Mouse (Mus musculus): ENCODE results near the gene Kcnq1.

Gene Kcnq1

DNA sequence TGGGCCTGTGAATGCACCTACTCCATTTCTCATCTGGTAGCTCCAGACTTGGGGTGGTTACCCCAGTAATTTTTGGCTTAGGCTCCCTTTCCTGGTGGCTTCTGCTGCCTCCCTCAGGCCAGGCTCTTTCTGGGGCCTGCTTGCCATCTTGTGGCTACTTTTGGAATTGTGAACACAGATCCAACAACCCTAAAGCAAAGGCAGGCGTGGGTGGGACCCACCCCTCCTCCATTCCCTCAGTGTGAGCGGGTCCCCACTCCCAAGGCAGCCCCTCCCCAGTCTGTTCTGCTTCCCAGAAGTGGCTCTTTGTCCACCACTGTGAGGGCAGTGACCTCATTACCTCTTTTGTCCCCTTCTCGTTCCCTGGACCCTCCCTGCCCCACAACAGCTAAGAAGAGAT is 46.2 kb downstream of the Kcnq1 start:
- Histone ChIP-seq H3K9me3 (ENCODE audit: low read length) (no peaks in the 10 kb centered on the region), H3K4me1 (replicated peaks; ENCODE audit: low read depth, low read length) (peaks cover 25% of the 10 kb centered on the region), H3K27me3 (ENCODE audit: insufficient read depth, low read length) (peaks cover 72% of the 10 kb centered on the region), H3K4me3 (replicated peaks; ENCODE audit: low read length) (no peak overlapping the region), H3K36me3 (ENCODE audit: insufficient read depth, low read length) (no peaks in the 10 kb centered on the region)
- TF ChIP-seq CTCF (conservative IDR thresholded peaks at IDR 0.05; ENCODE audit: low read length) (peak; percentile 37), POU5F1 (IDR thresholded peaks at IDR 0.05; ENCODE audit: borderline replicate concordance, low read length) (no peak)

DNA sequence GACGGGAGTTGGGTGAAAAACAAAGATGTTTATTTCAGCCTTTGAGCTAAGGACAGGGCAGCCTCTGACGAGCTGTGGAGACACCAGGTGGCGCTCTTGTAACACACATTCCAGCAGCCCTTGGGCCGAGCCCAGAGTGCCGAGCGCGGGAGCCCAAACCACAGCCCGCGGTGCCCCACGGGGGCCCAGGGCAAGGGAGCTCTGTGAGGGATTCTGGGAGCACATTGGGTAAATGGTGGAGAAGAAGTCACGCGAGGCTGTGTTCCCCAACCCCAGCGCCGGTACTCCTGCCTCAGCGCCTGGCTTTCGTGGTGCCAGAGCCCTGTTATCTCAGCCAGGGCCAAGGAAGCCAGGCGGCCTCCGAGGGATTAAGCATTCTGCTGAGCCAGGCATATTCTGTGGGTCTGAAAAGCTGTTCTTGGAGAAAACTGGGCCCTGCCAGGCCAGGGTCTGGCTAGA is 47.8 kb downstream of the Kcnq1 start:
- no peak for TF ChIP-seq POU5F1 (IDR thresholded peaks at IDR 0.05; ENCODE audit: borderline replicate concordance, low read length)
- no peak for TF ChIP-seq NANOG (IDR thresholded peaks at IDR 0.05; ENCODE audit: borderline replicate concordance, low read length)
- TF ChIP-seq CTCF (conservative IDR thresholded peaks at IDR 0.05; ENCODE audit: low read length), result peak; percentile 49
- peak overlapping the region; percentile 67 for H3K4me3 ChIP-seq (replicated peaks; ENCODE audit: low read length)
- H3K9me3 ChIP-seq (ENCODE audit: low read length), result no peaks in the 10 kb centered on the region
- H3K4me1 ChIP-seq (replicated peaks; ENCODE audit: low read depth, low read length), result peaks cover 25% of the 10 kb centered on the region
- H3K27me3 ChIP-seq (ENCODE audit: insufficient read depth, low read length), result peaks cover 70% of the 10 kb centered on the region
- H3K36me3 ChIP-seq (ENCODE audit: insufficient read depth, low read length), result no peaks in the 10 kb centered on the region

DNA sequence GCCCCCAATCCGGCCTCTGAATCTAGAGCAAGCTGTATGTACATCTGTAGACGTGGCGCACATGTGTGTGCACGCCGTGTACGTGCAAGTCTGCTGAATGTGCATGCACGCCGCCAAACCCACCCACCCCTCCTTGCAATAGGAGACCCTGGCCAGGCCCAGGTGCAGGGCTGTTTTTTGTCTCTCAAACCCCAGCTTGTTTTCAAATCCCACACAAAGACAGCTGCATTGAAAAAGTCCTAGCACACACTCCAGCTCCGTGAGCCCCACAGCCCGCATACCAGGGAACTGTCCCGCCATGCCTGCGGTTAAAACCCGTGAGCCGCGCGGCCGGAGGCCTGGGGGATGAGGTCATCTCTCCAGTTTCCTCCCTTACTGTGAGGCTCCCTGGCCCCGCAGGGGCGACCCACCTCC is 48.3 kb downstream of the Kcnq1 start:
- peak overlapping the region; percentile 67 for H3K4me3 ChIP-seq (replicated peaks; ENCODE audit: low read length)
- H3K36me3 ChIP-seq (ENCODE audit: insufficient read depth, low read length), result no peaks in the 10 kb centered on the region
- TF ChIP-seq NANOG (IDR thresholded peaks at IDR 0.05; ENCODE audit: borderline replicate concordance, low read length), result no peak
- TF ChIP-seq POU5F1 (IDR thresholded peaks at IDR 0.05; ENCODE audit: borderline replicate concordance, low read length), result no peak
- TF ChIP-seq CTCF (conservative IDR thresholded peaks at IDR 0.05; ENCODE audit: low read length), result no peak
- H3K9me3 ChIP-seq (ENCODE audit: low read length), result no peaks in the 10 kb centered on the region
- H3K4me1 ChIP-seq (replicated peaks; ENCODE audit: low read depth, low read length), result peaks cover 25% of the 10 kb centered on the region
- H3K27me3 ChIP-seq (ENCODE audit: insufficient read depth, low read length), result peaks cover 70% of the 10 kb centered on the region

DNA sequence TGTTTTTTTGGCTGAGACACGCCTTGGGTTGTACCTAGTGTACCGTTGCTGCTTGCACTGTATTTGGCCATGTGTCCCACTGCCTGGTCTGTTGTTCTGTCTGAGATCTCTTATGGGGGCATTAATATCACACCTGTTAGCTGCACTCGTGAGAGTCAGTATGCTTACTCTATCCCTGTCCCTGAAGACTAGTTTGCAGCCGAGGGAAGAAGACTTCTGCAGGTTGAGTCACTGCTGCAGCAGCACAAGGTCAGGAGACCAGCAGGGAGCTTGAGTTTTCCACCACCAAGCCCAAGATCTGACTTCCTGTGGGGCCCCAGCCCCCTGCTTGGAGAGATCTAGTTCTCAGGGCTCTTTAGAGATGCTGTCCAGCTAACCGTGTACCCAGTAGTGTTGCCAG is 49.1 kb downstream of the Kcnq1 start:
- peak overlapping the region; percentile 67; the same call in 1 of the 2 replicates for H3K4me3 ChIP-seq (replicated peaks; ENCODE audit: low read length)
- peaks cover 70% of the 10 kb centered on the region for H3K27me3 ChIP-seq (ENCODE audit: insufficient read depth, low read length)
- H3K36me3 ChIP-seq (ENCODE audit: insufficient read depth, low read length), result no peaks in the 10 kb centered on the region
- TF ChIP-seq NANOG (IDR thresholded peaks at IDR 0.05; ENCODE audit: borderline replicate concordance, low read length) (no peak), CTCF (conservative IDR thresholded peaks at IDR 0.05; ENCODE audit: low read length) (no peak), POU5F1 (IDR thresholded peaks at IDR 0.05; ENCODE audit: borderline replicate concordance, low read length) (no peak)
- H3K9me3 ChIP-seq (ENCODE audit: low read length), result no peaks in the 10 kb centered on the region
- peaks cover 25% of the 10 kb centered on the region for H3K4me1 ChIP-seq (replicated peaks; ENCODE audit: low read depth, low read length)

DNA sequence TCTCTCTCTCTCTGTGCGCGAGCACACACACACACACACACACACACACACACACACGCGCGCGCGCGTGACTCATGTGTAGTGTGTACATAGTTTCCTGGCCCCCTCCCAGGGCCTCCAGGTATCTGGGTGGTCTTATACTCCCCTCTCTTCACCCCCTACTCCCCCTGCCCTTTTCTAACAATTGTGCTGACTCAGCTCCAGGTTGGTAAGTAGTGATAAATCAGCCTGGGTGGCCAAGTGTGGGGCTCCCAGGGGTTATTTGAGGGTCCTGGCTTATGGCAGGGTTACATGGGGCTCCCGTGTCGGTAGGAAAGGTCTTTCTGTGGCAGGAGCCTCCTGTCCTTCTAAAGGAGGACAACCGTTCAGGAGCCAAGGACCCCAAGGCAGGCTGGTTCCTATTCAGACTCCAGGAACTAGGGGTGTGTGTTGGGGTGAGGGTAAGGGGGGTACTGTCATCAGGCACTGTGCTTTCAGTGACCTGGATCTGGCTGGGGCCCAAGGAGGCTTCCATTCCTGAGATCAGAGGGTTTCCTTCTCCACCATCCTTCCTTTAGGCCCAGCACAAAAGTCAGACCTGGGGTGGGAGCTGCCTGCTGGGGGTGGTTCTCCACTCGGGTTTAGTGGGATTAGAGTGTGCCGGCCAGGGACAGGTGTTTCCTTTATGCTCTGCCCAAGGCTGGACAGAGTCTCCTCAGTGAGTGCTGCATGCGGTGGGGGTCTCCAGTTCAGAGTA is 52.7 kb downstream of the Kcnq1 start:
- TF ChIP-seq CTCF (conservative IDR thresholded peaks at IDR 0.05; ENCODE audit: low read length) (no peak), NANOG (IDR thresholded peaks at IDR 0.05; ENCODE audit: borderline replicate concordance, low read length) (no peak), POU5F1 (IDR thresholded peaks at IDR 0.05; ENCODE audit: borderline replicate concordance, low read length) (no peak)
- no peak overlapping the region for H3K4me3 ChIP-seq (replicated peaks; ENCODE audit: low read length)
- H3K4me1 ChIP-seq (replicated peaks; ENCODE audit: low read depth, low read length), result peaks cover 16% of the 10 kb centered on the region

DNA sequence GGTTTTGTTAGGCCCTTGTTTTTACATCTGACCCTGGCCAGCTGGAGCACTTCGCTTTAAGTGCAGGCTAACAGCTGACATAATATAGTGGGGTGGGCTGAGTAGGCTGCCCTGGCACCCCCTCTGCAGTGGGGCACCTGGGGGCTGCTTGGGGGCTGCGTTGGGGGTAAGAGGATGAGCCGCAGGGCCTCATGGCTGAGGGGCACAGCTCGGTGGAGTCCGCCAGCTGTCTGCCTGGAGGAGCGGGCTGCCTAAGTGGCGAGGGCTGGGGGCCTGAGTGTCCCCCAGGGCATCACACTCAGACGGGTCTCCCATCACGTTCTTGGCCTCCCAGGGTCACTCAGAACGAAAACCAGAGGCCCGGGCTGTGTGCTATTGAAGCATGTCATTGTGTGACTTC is 53.3 kb downstream of the Kcnq1 start:
- peaks cover 84% of the 10 kb centered on the region for H3K27me3 ChIP-seq (ENCODE audit: insufficient read depth, low read length)
- H3K4me1 ChIP-seq (replicated peaks; ENCODE audit: low read depth, low read length), result peaks cover 11% of the 10 kb centered on the region
- H3K9me3 ChIP-seq (ENCODE audit: low read length), result no peaks in the 10 kb centered on the region
- no peaks in the 10 kb centered on the region for H3K36me3 ChIP-seq (ENCODE audit: insufficient read depth, low read length)
- H3K4me3 ChIP-seq (replicated peaks; ENCODE audit: low read length), result no peak overlapping the region
- TF ChIP-seq CTCF (conservative IDR thresholded peaks at IDR 0.05; ENCODE audit: low read length) (no peak), NANOG (IDR thresholded peaks at IDR 0.05; ENCODE audit: borderline replicate concordance, low read length) (no peak), POU5F1 (IDR thresholded peaks at IDR 0.05; ENCODE audit: borderline replicate concordance, low read length) (no peak)

More for the DNA sequence above, 52.7 kb downstream of the Kcnq1 start:
- Histone ChIP-seq H3K27me3 (ENCODE audit: insufficient read depth, low read length) (peaks cover 82% of the 10 kb centered on the region), H3K36me3 (ENCODE audit: insufficient read depth, low read length) (no peaks in the 10 kb centered on the region), H3K9me3 (ENCODE audit: low read length) (no peaks in the 10 kb centered on the region)

DNA sequence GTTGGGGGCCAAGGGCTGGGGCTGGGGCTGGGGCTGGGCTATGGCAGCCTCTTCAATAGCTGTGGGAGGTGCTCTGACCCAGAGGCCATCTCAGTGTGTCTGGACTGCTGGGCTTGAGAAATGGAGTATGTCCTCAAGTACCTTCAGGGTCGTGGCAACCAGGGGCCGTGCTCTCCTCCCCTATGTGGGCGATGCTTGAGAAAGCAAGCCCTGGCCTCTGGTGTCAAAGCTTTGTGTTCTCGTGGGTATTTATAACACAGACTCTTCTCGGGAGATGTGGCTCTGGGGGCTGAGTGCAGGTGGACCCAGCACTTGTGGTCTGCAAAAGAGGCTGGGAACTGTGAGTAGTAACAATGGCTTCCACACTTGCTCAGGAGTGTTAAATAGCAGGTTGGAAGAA is 53.9 kb downstream of the Kcnq1 start:
- H3K36me3 ChIP-seq (ENCODE audit: insufficient read depth, low read length), result no peaks in the 10 kb centered on the region
- H3K27me3 ChIP-seq (ENCODE audit: insufficient read depth, low read length), result peaks cover 84% of the 10 kb centered on the region
- TF ChIP-seq NANOG (IDR thresholded peaks at IDR 0.05; ENCODE audit: borderline replicate concordance, low read length) (no peak), CTCF (conservative IDR thresholded peaks at IDR 0.05; ENCODE audit: low read length) (no peak), POU5F1 (IDR thresholded peaks at IDR 0.05; ENCODE audit: borderline replicate concordance, low read length) (no peak)
- H3K4me3 ChIP-seq (replicated peaks; ENCODE audit: low read length), result no peak overlapping the region
- H3K4me1 ChIP-seq (replicated peaks; ENCODE audit: low read depth, low read length), result peaks cover 5% of the 10 kb centered on the region
- H3K9me3 ChIP-seq (ENCODE audit: low read length), result no peaks in the 10 kb centered on the region

DNA sequence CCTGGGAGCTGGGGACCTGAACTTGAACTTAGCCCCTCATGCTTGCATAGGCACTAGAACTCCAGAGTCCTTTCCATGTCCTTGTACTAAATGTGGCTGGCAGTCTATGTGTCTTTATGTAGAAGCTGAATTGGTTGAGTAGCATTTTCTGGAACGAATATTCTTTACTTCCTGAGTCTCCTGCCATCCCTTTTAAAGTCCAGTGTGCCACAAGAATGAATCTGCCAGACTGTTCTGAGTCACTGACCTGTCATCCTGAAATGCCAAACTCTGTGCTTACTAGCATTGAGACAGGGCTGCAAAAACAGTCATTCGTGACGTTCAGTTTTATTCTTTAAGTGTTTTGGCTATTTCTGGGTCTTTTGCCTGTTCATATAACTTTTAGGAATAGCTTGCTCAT is 55.9 kb downstream of the Kcnq1 start:
- Histone ChIP-seq H3K27me3 (ENCODE audit: insufficient read depth, low read length) (peaks cover 84% of the 10 kb centered on the region), H3K4me3 (replicated peaks; ENCODE audit: low read length) (no peak overlapping the region), H3K9me3 (ENCODE audit: low read length) (no peaks in the 10 kb centered on the region), H3K36me3 (ENCODE audit: insufficient read depth, low read length) (no peaks in the 10 kb centered on the region), H3K4me1 (replicated peaks; ENCODE audit: low read depth, low read length) (no peaks in the 10 kb centered on the region)
- TF ChIP-seq CTCF (conservative IDR thresholded peaks at IDR 0.05; ENCODE audit: low read length) (no peak), POU5F1 (IDR thresholded peaks at IDR 0.05; ENCODE audit: borderline replicate concordance, low read length) (no peak), NANOG (IDR thresholded peaks at IDR 0.05; ENCODE audit: borderline replicate concordance, low read length) (no peak)
